Mouse (Mus musculus): Measurements from ENCODE around the gene Ndufc1.
"Not testable (repeated sequence)": the region's sequence is repeated elsewhere in the genome, so short reads cannot be mapped to it uniquely, and the experiment has no call there.

Ndufc1 gene

GRCm38 (mm10) chr3:51396219-51397068 is 12.3 kb downstream of the Ndufc1 start, which contains the start of gene Mgarp:
Gene Mgarp (minus strand): TSS chr3:51396738.
- DNase-seq (ENCODE audit: low read depth): peak; percentile 85

GRCm38 (mm10) chr3:51395461-51396145 is 13.2 kb downstream of the Ndufc1 start:
- DNase-seq (ENCODE audit: low read depth): no peak

- no peak for DNase-seq (ENCODE audit: low read depth)
These were observed 13.9 kb downstream of the Ndufc1 start for GRCm38 (mm10) chr3:51394881-51395280.

GRCm38 (mm10) chr3:51393651-51394050 is 15.1 kb downstream of the Ndufc1 start:
- DNase-seq (ENCODE audit: low read depth): no peak

GRCm38 (mm10) chr3:51393018-51393417 is 15.8 kb downstream of the Ndufc1 start:
- DNase-seq (ENCODE audit: low read depth): not testable (repeated sequence)

- DNase-seq (ENCODE audit: low read depth): no peak
These were observed 17.2 kb downstream of the Ndufc1 start for GRCm38 (mm10) chr3:51391591-51391990.

- DNase-seq (ENCODE audit: low read depth): peak; percentile 56
These were observed 17.7 kb downstream of the Ndufc1 start for GRCm38 (mm10) chr3:51391095-51391494.

GRCm38 (mm10) chr3:51388904-51389303 is 19.9 kb downstream of the Ndufc1 start:
- DNase-seq (ENCODE audit: low read depth): no peak

- no peak for DNase-seq (ENCODE audit: low read depth)
These were observed 20.9 kb downstream of the Ndufc1 start for GRCm38 (mm10) chr3:51387868-51388381.

GRCm38 (mm10) chr3:51387134-51387451 is 21.7 kb downstream of the Ndufc1 start:
- no peak for DNase-seq (ENCODE audit: low read depth)

GRCm38 (mm10) chr3:51386441-51387133 is 22.2 kb downstream of the Ndufc1 start:
- DNase-seq (ENCODE audit: low read depth): no peak

- no peak for DNase-seq (ENCODE audit: low read depth)
These were observed 25.4 kb downstream of the Ndufc1 start for GRCm38 (mm10) chr3:51383409-51383808.

GRCm38 (mm10) chr3:51380660-51381014 is 28.2 kb downstream of the Ndufc1 start:
- no peak for DNase-seq (ENCODE audit: low read depth)

GRCm38 (mm10) chr3:51379786-51380659 is 28.8 kb downstream of the Ndufc1 start:
- DNase-seq (ENCODE audit: low read depth): no peak

- peak; percentile 30 for DNase-seq (ENCODE audit: low read depth)
These were observed 30.2 kb downstream of the Ndufc1 start for GRCm38 (mm10) chr3:51378665-51378946.

- peak; percentile 81 for DNase-seq (ENCODE audit: low read depth)
These were observed 30.7 kb downstream of the Ndufc1 start for GRCm38 (mm10) chr3:51377878-51378664.

GRCm38 (mm10) chr3:51375307-51376265 is 33.2 kb downstream of the Ndufc1 start:
- DNase-seq (ENCODE audit: low read depth): peak; percentile 85

- peak; percentile 44 for DNase-seq (ENCODE audit: low read depth)
These were observed 35.2 kb downstream of the Ndufc1 start for GRCm38 (mm10) chr3:51373544-51373943.

GRCm38 (mm10) chr3:51372883-51373282 is 35.9 kb downstream of the Ndufc1 start:
- DNase-seq (ENCODE audit: low read depth): peak; percentile 61

- no peak for DNase-seq (ENCODE audit: low read depth)
These were observed 37.0 kb downstream of the Ndufc1 start for GRCm38 (mm10) chr3:51371826-51372225.

Measured in induced T-regulatory cell, adult 2 months (primary cell).